Mouse (Mus musculus): ENCODE data around the gene Brk1. TPM values are rescaled to one million over a fixed set of nuclear protein-coding genes. Genes with fewer than 3 reads are reported as not detected.

Brk1 gene
- polyA plus RNA-seq, 1 experiment: 200 TPM

- H3K4me3 ChIP-seq (ENCODE audit: insufficient read depth, poor library complexity, severe bottlenecking): no peak overlapping the region
- no peaks in the 10 kb centered on the region for H3K79me2 ChIP-seq (ENCODE audit: control insufficient read depth, insufficient read depth)
- TF ChIP-seq USF1 (IDR thresholded peaks at IDR 0.05; ENCODE audit: low read depth): no peak
- no peak for TF ChIP-seq MYOD1 (IDR thresholded peaks at IDR 0.05; ENCODE audit: control insufficient read depth, insufficient read length, low read depth)
- TF ChIP-seq MAX (IDR thresholded peaks at IDR 0.05): no peak
- TF ChIP-seq MYOG (IDR thresholded peaks at IDR 0.05; ENCODE audit: control insufficient read depth, extremely low read depth, insufficient read length): no peak
- no peak for TF ChIP-seq CEBPB (IDR thresholded peaks at IDR 0.05; ENCODE audit: low read depth)
- TF ChIP-seq FOSL1 (IDR thresholded peaks at IDR 0.05; ENCODE audit: insufficient read depth, low read length, poor library complexity, severe bottlenecking): no peak
- no peak for TF ChIP-seq CTCF (IDR thresholded peaks at IDR 0.05; ENCODE audit: control insufficient read depth, insufficient read depth, insufficient read length)
- no peak overlapping the region for H3ac ChIP-seq (ENCODE audit: control insufficient read depth, insufficient read length, low read depth)
- H3K79me3 ChIP-seq (ENCODE audit: low read depth): no peaks in the 10 kb centered on the region
- H3K36me3 ChIP-seq (ENCODE audit: control insufficient read depth, insufficient read depth): peaks cover 13% of the 10 kb centered on the region
- H3K27me3 ChIP-seq (ENCODE audit: control insufficient read depth, insufficient read depth, insufficient read length): no peaks in the 10 kb centered on the region
Observed at GRCm38 (mm10) chr6:113583023-113583422, 21.5 kb upstream of the Brk1 start.

GRCm38 (mm10) chr6:113585065-113585464, 19.5 kb upstream of the Brk1 start:
- TF ChIP-seq MAX (IDR thresholded peaks at IDR 0.05) (no peak), MYOD1 (IDR thresholded peaks at IDR 0.05; ENCODE audit: control insufficient read depth, insufficient read length, low read depth) (no peak), CTCF (IDR thresholded peaks at IDR 0.05; ENCODE audit: control insufficient read depth, insufficient read depth, insufficient read length) (no peak), FOSL1 (IDR thresholded peaks at IDR 0.05; ENCODE audit: insufficient read depth, low read length, poor library complexity, severe bottlenecking) (no peak), MYOG (IDR thresholded peaks at IDR 0.05; ENCODE audit: control insufficient read depth, extremely low read depth, insufficient read length) (no peak), CEBPB (IDR thresholded peaks at IDR 0.05; ENCODE audit: low read depth) (no peak), USF1 (IDR thresholded peaks at IDR 0.05; ENCODE audit: low read depth) (no peak)
- H3K4me3 ChIP-seq (ENCODE audit: insufficient read depth, poor library complexity, severe bottlenecking): no peak overlapping the region
- no peak overlapping the region for H3ac ChIP-seq (ENCODE audit: control insufficient read depth, insufficient read length, low read depth)
- H3K36me3 ChIP-seq (ENCODE audit: control insufficient read depth, insufficient read depth): peaks cover 16% of the 10 kb centered on the region
- H3K27me3 ChIP-seq (ENCODE audit: control insufficient read depth, insufficient read depth, insufficient read length): no peaks in the 10 kb centered on the region
- no peaks in the 10 kb centered on the region for H3K79me3 ChIP-seq (ENCODE audit: low read depth)
- H3K79me2 ChIP-seq (ENCODE audit: control insufficient read depth, insufficient read depth): no peaks in the 10 kb centered on the region

GRCm38 (mm10) chr6:113586466-113587183, 17.9 kb upstream of the Brk1 start:
- no peaks in the 10 kb centered on the region for H3K79me3 ChIP-seq (ENCODE audit: low read depth)

GRCm38 (mm10) chr6:113592637-113593036, 11.9 kb upstream of the Brk1 start:
- no peaks in the 10 kb centered on the region for H3K27me3 ChIP-seq (ENCODE audit: control insufficient read depth, insufficient read depth, insufficient read length)
- TF ChIP-seq CEBPB (IDR thresholded peaks at IDR 0.05; ENCODE audit: low read depth): no peak
- no peak for TF ChIP-seq MYOG (IDR thresholded peaks at IDR 0.05; ENCODE audit: control insufficient read depth, extremely low read depth, insufficient read length)
- no peak for TF ChIP-seq CTCF (IDR thresholded peaks at IDR 0.05; ENCODE audit: control insufficient read depth, insufficient read depth, insufficient read length)
- TF ChIP-seq FOSL1 (IDR thresholded peaks at IDR 0.05; ENCODE audit: insufficient read depth, low read length, poor library complexity, severe bottlenecking): no peak
- no peak for TF ChIP-seq USF1 (IDR thresholded peaks at IDR 0.05; ENCODE audit: low read depth)
- TF ChIP-seq MYOD1 (IDR thresholded peaks at IDR 0.05; ENCODE audit: control insufficient read depth, insufficient read length, low read depth): no peak
- TF ChIP-seq MAX (IDR thresholded peaks at IDR 0.05): no peak
- H3K4me3 ChIP-seq (ENCODE audit: insufficient read depth, poor library complexity, severe bottlenecking): no peak overlapping the region
- no peaks in the 10 kb centered on the region for H3K79me3 ChIP-seq (ENCODE audit: low read depth)
- H3K79me2 ChIP-seq (ENCODE audit: control insufficient read depth, insufficient read depth): no peaks in the 10 kb centered on the region
- H3ac ChIP-seq (ENCODE audit: control insufficient read depth, insufficient read length, low read depth): no peak overlapping the region
- peaks cover 28% of the 10 kb centered on the region for H3K36me3 ChIP-seq (ENCODE audit: control insufficient read depth, insufficient read depth)

More at GRCm38 (mm10) chr6:113586466-113587183, 17.9 kb upstream of the Brk1 start:
- Histone ChIP-seq H3K4me3 (ENCODE audit: insufficient read depth, poor library complexity, severe bottlenecking) (no peak overlapping the region), H3K36me3 (ENCODE audit: control insufficient read depth, insufficient read depth) (peaks cover 17% of the 10 kb centered on the region), H3K27me3 (ENCODE audit: control insufficient read depth, insufficient read depth, insufficient read length) (no peaks in the 10 kb centered on the region), H3K79me2 (ENCODE audit: control insufficient read depth, insufficient read depth) (no peaks in the 10 kb centered on the region), H3ac (ENCODE audit: control insufficient read depth, insufficient read length, low read depth) (no peak overlapping the region)
- no peak for TF ChIP-seq CEBPB (IDR thresholded peaks at IDR 0.05; ENCODE audit: low read depth)
- no peak for TF ChIP-seq MYOD1 (IDR thresholded peaks at IDR 0.05; ENCODE audit: control insufficient read depth, insufficient read length, low read depth)
- no peak for TF ChIP-seq FOSL1 (IDR thresholded peaks at IDR 0.05; ENCODE audit: insufficient read depth, low read length, poor library complexity, severe bottlenecking)
- no peak for TF ChIP-seq USF1 (IDR thresholded peaks at IDR 0.05; ENCODE audit: low read depth)
- TF ChIP-seq CTCF (IDR thresholded peaks at IDR 0.05; ENCODE audit: control insufficient read depth, insufficient read depth, insufficient read length): no peak
- no peak for TF ChIP-seq MAX (IDR thresholded peaks at IDR 0.05)
- no peak for TF ChIP-seq MYOG (IDR thresholded peaks at IDR 0.05; ENCODE audit: control insufficient read depth, extremely low read depth, insufficient read length)

GRCm38 (mm10) chr6:113597945-113598344, 6.6 kb upstream of the Brk1 start:
- H3K79me2 ChIP-seq (ENCODE audit: control insufficient read depth, insufficient read depth): no peaks in the 10 kb centered on the region
- no peak overlapping the region for H3ac ChIP-seq (ENCODE audit: control insufficient read depth, insufficient read length, low read depth)
- TF ChIP-seq MAX (IDR thresholded peaks at IDR 0.05) (no peak), USF1 (IDR thresholded peaks at IDR 0.05; ENCODE audit: low read depth) (no peak), MYOG (IDR thresholded peaks at IDR 0.05; ENCODE audit: control insufficient read depth, extremely low read depth, insufficient read length) (no peak), MYOD1 (IDR thresholded peaks at IDR 0.05; ENCODE audit: control insufficient read depth, insufficient read length, low read depth) (no peak), FOSL1 (IDR thresholded peaks at IDR 0.05; ENCODE audit: insufficient read depth, low read length, poor library complexity, severe bottlenecking) (no peak), CEBPB (IDR thresholded peaks at IDR 0.05; ENCODE audit: low read depth) (no peak), CTCF (IDR thresholded peaks at IDR 0.05; ENCODE audit: control insufficient read depth, insufficient read depth, insufficient read length) (no peak)
- no peak overlapping the region for H3K4me3 ChIP-seq (ENCODE audit: insufficient read depth, poor library complexity, severe bottlenecking)
- no peaks in the 10 kb centered on the region for H3K27me3 ChIP-seq (ENCODE audit: control insufficient read depth, insufficient read depth, insufficient read length)
- no peaks in the 10 kb centered on the region for H3K79me3 ChIP-seq (ENCODE audit: low read depth)
- H3K36me3 ChIP-seq (ENCODE audit: control insufficient read depth, insufficient read depth): peaks cover 24% of the 10 kb centered on the region
